Mouse (Mus musculus) layer of hippocampus, adult 9-11 months (tissue): ENCODE data around the gene Dennd4c.

Experiments
- DNase-seq: peaks from one replicate; pipeline ENCODE4 v3.0.0; 2022

The Dennd4c gene

DNA sequence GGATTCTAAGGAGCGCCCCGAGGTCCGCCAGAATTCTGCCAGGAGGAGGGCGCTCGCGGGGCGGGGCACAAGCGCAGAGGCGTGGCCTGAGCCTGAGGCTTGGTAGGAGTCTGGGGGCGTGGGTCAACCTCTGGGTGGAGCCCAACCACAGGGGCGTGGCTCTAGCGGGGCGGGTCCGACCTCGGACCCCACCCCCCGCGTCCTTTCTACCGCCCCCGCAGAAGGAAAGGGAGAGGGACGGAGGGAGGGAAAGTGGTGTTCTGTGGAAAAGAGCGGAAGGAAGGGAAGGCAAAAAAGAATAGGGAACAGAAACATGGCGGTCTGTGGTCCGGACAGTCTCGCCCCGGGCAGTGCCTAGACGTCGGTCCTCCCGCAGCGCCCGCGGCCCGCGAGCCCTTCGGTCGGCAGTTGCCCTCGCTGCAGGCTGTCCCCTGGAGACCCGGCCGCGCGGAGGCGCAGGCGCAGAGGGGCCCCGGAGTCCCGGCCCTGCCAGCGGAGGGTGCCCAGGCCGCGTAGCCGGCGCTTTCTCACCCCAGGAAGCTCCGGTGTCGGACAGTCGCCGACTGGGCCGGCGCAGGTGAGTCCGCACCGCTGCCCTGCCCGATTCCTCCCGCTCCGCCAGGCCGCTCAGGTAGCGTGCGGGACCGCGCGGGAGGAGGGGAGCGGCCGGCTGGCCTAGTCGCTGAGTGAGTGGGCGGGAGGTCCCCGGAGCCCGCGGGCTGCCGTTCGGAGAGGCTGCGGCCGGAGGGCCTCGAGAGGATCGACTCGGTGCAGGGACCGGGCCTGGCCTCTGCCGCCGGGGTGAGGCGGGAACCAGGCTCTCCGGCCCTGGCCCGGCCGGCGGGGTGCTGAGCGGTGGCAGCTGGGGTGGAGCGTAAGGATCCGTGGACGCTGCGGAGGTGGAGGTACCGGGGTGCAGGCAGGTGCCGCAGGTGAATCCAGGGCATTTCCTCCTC, at the start of gene Dennd4c:
Gene Dennd4c (plus strand): TSS at position 220 of the 956 bp plus-strand sequence.
- peak; percentile 91 for DNase-seq

DNA sequence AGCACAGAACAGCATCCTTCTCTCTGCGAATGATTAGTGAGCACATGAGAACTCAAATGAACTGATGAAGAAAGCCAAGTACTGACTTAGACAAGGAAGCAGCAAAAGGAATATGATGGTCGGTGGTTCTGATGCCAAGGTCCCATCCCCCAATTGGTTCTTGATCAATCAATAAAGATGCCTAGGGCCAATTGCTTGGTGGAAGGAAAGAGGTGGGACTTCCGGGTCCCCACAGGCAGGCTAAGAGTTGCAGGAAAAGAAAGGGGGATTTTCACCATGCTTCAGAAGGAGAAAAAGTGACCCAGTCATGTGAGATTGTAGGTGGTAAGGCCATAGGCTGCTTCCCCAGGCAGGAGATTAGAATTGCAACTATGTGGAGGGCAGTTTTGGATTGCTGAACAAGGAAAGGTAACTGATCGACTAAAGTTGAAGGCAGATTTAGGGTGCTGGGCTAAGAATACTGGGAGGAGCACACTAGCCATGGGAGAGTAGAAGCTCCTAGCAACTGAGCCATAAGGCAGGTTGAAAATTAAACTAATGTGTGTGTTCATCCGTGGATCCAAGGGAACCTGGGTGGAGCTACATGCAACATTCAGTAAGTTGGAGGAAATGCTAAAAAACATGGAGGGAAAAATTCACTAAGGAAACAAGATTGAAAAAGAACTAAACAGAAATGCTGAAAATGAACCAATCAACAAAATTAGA, 49.0 kb upstream of the Dennd4c start:
- DNase-seq = no peak

DNA sequence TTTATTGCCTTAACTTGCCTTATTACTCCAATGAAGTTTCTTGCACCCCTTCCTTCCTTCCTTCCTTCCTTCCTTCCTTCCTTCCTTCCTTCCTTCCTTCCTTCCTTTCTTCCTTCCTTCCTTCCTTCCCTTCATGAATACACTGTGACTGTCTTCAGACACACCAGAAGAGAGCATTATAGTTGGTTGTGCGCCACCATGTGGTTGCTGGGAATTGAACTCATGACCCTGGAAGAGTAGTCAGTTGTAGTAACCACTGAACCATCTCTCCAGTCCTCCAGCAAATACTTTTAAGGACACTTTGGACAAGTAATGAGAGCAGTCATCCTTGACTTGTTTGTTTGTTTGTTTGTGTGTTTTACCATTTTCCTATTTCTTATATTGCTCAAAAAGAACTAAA, 39.6 kb upstream of the Dennd4c start:
- no peak for DNase-seq

DNA sequence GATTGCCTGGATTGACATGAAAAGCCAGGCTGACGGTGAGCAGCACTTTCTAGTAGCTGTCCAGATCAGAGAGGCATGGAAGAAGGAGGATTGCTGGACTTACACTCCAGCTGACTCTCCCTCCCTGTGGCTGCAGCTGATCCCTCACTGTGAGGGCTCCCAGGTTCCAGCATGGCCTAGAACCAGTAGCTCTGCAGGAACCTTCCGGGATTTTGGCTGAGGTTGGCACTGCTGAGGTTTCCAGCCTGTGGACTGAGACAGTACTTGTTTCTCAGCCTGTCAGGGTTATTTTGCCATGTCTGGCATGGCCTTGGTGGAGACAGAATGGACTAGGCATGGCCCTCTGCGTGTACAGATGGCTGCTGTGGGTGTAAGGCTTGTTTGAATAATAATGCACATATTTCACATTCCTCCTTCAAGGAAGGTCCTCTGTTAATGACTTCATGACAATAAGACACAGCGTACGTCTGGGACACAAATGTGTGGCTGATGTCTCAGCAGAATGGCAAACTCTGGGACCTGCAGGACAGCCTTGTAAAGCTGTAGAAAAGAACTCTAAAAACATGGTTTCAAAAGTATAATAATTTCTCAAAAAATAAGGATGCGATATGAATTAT, 38.2 kb upstream of the Dennd4c start:
- DNase-seq = no peak

DNA sequence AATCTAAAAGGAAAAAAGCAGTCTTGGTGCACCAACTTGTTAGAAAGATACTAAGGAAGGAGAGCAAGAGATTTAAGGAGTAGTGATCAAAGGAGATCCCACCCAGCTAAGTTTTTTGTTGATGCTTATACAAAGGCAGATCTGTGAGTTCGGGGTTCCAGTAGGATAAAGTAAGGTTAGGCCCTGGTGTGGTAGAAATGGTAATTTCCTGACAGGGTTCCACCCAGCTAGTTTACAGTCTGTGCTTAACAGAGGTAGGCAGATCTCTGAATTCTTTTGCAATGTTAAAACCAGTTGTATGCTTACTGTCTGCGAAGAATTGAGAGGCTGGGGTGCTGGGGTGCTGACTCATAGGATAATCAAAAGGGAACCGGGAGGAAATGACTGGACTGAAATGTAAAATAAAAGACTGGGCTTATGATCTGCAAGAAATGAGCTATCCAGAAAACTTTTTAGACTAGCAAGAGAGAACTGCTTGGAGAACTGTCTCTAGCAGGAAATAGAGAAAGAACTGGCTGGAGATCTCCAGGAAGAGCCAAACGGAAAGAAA, 37.6 kb upstream of the Dennd4c start:
- DNase-seq = no peak

DNA sequence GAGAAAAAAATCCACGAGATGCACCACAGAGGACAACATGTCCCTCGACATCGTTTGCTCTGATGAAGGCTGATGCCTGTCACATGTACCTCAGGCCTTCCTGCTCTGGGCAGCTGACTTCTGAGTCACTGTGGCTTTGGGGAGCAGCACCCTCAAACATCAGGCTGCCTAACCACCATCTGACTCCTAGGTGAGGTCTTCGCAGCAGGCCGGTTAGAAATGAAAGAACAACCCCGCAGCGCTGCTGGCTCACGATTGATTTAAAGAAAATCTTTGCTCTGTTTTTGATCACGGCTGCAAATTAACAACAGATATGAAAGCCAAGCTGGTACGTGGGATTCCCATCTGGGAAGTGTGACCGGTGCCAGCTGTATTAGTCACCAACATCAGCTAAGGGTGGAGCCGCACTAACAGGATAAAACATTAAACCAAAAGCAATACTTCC, 35.6 kb upstream of the Dennd4c start:
- DNase-seq = peak; percentile 71

DNA sequence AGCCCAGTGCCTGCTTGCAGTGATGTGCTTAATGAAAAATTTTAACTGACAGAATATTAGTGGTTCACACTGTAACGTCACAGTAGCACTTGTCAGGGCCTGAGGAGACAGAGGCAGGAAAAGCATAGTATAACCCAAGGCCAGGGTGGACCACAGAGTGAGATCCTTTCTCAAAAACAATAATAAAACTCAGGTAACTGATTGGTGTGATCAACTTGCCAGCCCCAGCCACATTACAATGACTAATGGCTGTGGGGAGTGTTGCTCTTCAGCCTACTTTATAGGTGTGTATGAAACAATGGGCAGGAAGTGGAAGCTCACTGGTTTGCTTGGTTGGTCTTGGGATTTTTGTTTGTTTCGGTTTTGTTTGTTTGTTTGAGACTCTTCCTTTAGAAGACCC, 34.8 kb upstream of the Dennd4c start:
- no peak for DNase-seq

DNA sequence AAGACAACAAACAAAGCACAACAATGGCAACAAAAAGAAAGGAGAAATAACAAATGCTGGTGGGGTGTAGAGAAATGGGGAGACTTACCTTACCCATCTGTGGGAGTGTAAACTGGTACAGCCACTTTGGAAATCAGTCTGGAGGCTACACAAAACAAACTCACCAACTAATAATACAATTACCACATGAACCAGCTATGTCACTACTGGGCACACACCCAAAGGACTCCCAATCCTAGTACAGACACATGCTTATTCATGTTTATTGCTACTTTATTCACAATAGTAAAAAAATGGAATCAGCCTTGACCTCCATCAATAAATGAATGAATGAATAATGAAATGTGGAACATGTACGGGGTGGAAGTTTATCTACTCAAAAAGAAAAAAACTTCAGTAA, 33.0 kb upstream of the Dennd4c start:
- DNase-seq = no peak

DNA sequence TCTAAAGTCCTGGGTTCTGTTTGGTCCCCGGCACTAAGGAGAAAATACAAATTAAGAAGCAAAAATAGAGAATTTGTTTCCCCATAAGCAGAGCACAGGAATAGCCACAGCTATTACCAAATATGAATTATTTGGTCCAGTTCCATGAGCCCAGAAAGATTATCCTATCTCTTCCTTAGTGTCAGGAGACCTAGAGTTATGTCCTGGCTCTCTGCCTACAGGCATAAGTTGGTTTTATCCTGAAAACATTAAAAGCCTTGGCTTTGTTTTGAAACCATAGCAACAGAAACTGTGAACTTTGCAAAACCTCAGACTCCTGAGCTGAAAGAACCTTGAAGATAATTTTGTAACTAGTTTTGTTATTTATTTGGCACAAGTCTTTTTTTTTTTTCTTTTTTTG, 31.2 kb upstream of the Dennd4c start:
- DNase-seq = no peak

DNA sequence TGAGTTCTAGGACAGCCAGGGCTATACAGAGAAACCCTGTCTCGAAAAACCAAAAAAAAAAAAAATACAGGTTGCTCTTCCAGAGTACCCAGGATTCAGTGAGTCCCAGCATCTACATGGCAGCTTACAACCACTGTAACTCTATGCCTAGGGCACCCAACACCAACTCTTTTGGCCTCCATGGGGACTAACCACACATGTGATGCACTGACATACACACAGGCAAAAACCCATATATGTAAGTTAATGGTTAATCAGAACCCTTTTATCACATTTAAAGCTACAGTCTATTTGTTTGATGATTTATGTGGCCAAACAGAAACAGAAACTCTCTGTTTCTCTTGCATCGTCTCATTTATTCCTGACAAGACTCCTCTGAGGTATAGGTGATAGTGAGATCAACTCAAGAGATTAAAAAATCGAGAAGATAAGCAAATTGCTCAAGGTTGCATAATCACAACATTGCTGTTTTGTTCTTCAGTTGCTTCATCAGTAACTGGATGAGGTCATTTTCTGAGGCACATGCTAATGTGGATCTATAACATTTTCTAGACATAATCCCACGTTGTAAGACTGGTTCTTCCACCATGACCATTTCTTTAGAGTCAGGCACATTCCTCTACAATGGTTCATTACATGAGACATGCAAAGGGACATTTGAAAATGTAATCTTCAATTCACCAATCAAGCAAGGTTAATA, 29.3 kb upstream of the Dennd4c start:
- DNase-seq = no peak

DNA sequence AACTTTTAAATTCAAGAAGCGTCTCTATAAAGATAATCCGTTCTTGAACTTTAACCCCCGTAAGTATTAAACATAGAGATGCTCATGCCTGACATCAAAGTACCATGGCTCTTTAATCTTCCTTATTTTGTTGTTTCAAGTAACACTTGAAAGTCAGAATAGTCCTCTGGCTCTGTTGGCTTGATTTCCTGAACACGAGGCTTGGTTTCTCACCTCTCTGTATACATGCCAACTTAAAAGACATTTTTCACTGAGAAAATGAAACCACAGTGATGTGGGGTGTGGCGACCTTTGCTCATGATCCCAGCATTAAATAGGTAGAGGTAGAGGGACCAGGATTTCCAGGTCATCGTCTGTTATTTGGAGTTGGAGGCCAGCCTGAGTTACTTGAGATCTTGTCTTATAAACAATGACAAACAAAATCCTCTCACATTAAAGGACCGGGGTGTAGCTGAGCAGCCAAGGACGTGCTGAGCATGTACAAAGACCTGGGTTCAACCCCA, 26.4 kb upstream of the Dennd4c start:
- DNase-seq = no peak

DNA sequence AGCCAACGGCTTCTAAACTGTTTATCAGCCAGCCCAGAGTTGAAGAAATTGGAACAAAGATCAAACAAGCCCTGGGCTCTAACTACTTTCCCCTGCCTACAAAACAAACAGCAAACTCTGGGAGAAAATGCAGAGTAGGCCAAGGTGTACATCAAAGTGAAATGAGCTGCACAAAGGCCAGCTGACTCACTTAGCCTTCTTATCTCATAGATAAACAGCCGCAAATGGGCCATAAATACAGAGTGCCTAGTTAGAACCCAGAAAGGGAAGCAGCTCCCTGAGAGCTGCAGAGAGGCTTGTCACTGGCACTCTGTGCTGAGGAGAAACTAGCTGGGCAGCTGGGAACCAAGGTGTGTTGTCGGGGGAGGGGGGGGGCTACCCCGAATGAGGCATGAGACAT, 23.2 kb upstream of the Dennd4c start:
- DNase-seq = no peak

DNA sequence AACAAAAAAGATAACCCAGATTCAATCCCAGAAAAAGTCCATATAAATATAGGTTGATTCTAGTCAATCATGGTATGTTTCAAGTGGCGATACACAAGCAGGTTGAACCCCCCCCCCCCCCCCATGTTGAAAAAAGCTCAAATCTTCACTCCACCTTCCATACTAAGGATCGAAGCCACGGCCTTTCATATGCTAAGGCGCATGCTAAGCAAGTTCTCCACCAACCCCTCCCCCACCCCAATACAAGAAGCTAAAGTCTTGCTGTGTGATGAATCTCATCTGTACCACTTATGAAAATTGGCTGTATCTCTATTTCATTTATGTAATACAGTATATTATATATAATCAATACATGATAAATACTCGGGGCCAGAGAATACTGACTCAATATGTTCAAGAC, 22.2 kb upstream of the Dennd4c start:
- DNase-seq = no peak

DNA sequence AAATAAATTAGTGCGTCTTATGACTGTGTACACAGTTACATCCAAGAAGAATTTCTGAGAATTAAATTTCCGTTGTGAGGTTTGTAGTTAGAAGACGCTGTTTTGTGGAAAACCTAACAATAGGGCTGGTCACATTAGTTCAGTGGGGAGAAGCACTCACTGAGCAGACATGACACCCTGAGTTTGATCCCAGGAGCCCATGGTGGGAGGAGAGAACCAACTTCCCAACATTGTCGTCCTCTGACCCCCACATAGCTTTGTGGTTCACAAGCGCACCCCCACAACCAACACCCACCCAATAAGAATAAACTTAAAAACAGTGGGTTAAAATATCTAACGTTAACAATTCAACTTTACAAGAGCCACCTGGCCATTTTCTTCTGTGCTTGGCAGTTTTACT, 18.5 kb upstream of the Dennd4c start:
- DNase-seq = no peak

DNA sequence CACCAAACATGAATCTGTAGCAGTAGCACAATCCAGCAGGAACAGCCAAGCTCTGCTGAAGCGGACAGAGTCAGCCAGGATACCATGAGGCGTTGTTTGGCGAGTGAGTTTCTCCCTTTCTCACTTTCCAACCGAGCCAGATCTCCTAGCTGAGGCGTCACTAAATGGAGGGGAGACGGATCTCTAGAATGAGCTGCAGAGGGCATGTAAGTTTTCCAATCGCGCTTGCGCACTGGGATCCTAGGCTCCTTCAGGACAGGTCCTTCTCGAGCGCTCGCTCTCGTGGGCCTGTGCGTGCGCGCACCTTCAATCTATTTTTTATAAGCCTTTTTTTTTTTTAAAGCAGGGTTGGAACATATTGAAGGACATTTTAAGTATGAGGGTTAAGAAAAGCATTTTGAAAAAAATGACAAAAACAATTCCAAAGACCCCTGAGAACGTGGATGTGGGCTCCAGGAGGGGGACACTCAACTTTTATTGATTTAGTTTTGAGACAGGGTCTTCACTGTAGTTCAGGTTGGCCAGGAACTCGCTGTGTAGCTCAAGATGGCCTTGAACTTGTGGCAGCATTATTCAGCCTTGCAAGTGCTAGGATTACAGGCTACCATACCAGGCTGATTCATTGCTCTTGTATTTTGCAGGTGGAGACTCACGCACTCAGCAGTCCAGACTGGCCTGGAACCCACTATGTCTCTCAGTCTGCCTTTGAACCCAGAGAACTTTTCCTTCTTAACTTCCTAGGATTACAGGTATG, 14.1 kb upstream of the Dennd4c start:
- no peak for DNase-seq

DNA sequence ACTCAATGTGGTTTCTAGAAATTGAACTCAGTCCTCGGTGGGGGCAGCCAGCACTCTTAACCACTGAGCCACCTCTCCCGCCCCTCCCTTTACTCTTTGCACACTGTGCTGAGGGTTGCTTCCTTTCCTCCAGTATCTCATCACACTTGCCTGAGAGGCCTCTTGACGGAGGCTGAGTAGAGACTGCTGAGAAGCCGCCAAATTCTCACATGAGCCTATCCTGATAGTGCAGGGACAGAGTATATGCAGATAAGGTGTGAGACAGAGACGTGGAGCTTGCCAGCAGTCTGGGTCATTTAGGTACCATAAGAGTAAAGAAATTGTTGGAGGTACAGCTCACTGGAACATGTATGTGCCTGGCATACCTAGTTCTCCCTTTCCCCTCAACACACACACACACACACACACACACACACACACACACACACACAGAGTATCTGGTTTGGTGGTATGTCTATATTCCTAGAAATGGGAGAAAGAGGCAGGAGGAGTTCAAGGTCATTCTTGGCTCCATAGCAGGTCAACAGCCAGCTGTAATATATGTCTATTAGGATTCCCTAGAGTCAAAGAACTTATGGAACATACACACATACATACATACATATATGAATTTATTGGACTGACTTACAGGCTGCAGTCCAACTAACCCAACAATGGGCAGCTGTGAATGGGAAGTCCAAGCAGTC, 8.9 kb upstream of the Dennd4c start:
- DNase-seq = no peak

DNA sequence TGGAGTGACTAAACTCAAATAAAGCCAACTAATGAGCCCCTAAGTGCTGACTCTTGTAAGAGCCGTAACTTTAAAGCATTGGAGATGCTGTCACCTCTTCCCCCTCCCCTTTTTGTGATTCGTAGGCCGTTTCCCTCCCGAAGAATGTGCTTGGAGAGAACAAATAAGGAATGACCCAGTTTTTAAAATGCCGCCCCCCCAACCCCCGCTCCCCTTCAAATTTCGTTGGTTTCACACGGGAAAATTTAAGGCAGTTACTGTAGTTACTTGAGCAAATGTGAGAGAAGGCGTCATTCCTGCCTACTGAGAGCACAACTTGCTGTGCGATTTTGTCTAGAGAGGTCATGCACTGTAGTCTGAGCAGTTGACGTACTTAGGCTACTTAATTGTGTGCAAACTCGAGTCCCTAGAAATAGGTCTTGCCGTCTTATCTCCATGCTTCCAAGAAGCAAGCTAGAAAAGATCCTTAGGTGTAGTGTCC, 1.0 kb downstream of the Dennd4c start:
- no peak for DNase-seq

DNA sequence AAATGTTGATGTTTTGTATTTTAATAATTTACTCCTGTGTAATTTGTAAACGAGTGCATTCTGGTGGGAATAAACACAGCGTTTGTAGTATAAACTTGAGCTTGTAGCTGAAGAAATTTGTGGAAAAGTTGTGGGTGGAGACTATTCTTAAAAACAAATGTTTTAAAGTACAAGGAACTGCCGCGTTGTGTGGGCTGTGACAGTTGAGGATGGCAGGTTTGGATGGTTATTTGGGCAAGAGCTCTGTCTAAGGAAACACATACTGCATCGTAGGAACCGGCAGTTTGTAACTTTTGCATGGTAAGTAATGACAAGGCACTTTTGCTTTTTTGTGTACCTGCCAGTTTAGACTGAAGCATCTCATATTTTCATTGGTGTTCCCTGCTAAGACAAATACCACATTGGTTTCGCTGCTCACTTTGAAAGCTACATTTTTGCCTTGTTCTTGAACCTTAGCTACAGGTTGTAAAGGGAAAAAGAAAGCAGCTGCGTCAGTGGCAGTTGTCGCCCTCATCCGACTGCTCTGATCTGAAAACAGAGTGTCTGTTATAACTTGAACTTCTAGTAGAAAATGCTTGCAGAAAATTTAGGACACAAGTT, 2.1 kb downstream of the Dennd4c start:
- DNase-seq = no peak

DNA sequence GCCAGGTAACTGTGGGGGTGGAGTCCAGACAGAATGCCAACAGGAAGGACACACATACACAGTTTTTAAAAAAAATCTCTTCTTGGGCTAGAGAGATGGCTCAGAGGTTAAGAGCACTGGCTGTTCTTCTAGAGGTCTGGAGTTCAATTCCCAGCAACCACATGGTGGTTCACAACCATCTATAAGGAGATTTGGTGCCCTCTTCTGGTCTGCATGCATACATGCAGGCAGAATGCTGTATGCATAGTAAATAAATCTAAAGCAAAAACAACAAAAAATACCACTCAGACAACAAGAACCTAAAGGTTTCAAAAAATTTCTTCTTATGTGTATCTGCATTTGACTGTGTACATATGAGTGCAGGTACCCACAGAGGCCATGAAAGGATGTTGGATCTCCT, 16.0 kb downstream of the Dennd4c start:
- DNase-seq = no peak

DNA sequence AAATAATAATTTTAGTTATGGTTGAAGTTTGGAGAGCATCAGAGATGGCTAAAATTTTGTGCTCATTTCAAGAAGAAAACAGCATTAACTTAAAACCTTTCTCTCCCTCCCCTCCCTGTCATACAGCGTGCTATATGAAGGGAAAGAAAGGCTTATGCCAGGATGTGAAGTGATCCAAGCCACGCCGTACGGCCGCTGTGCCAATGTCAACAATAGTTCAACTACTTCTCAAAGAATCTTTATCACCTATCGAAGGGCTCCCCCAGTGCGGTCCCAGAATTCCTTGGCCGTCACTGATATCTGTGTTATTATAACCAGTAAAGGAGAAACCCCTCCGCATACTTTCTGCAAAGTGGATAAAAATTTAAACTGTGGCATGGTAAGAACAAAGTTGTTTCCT, 29.2 kb downstream of the Dennd4c start:
- DNase-seq = no peak

DNA sequence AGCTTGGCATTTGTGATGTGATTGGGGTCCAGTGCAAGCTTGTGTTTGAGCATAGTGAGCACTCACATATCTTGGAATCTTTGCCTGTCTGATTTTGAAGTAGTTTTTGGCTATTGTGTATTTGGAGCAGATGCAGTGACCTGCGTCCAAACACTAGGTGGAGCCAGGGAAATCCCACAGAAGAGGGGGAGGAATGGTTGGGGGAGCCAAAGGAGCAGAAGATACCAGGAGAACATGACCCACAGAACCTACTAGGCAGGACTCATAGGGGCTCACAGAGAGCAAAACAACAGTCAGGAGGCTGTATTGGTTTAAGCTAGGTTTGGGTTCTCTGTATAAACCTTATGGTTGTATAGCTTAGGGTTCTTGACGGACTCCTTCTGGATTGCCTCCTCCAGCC, 62.2 kb downstream of the Dennd4c start:
- no peak for DNase-seq
